Mouse (Mus musculus) E14TG2a.4 (cell line): ENCODE measurements around the gene A330070K13Rik.

Experiments
- H3K27me3 ChIP-seq: 2 replicates; pipeline ENCODE4 v1.6.1; 2014; ENCODE audit warnings: low read length, control low read depth; ENCODE audit not compliant: insufficient read depth
- H3K36me3 ChIP-seq: 2 replicates; pipeline ENCODE4 v1.6.1; 2014; ENCODE audit warnings: low read length, control low read depth; ENCODE audit not compliant: insufficient read depth
- H3K4me1 ChIP-seq: replicated peaks from 2 replicates; pipeline ENCODE4 v1.6.1; 2014; ENCODE audit warnings: low read depth, low read length, control low read depth
- H3K4me3 ChIP-seq: replicated peaks from 2 replicates; pipeline ENCODE4 v1.5.1; 2014; ENCODE audit warnings: mild to moderate bottlenecking, low read length
- H3K9me3 ChIP-seq: 2 replicates; pipeline ENCODE4 v1.6.1; 2014; ENCODE audit warnings: low read length, control low read depth
- CTCF ChIP-seq: conservative IDR thresholded peaks from 2 replicates; pipeline ENCODE4 v1.5.1; 2014; ENCODE audit warnings: low read length
- NANOG ChIP-seq: IDR thresholded peaks from 2 replicates; pipeline ENCODE4 v1.6.1; 2014; ENCODE audit warnings: borderline replicate concordance, low read length, mixed read lengths
- POU5F1 ChIP-seq: IDR thresholded peaks from 2 replicates; pipeline ENCODE4 v1.6.1; 2014; ENCODE audit warnings: low read length, borderline replicate concordance

A330070K13Rik gene

DNA sequence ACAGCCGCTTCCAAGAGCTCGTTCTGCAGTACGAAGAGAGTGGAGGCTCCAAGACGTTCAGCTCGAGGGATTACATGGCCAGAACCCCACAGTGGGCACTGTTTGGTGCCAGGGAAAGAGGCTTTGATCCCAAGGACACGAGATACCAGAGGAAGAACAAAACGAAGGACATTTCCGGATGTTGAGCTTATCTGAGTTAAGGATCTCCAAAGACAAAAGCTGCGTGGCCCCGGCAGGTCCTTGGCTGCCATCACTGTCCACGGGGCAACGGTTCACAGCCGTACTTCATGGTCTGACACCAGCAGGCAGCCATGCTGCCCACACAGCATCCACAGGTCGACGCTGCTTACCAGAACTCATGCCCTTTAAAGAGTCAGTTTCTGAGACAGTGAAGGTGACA is 43.8 kb downstream of the A330070K13Rik start:
- H3K36me3 ChIP-seq = peaks cover 79% of the 10 kb centered on the region
- no peak overlapping the region for H3K4me3 ChIP-seq
- no peak for TF ChIP-seq CTCF
- TF ChIP-seq NANOG = no peak
- H3K9me3 ChIP-seq = peaks cover 10% of the 10 kb centered on the region
- no peaks in the 10 kb centered on the region for H3K27me3 ChIP-seq
- H3K4me1 ChIP-seq = peaks cover 4% of the 10 kb centered on the region

DNA sequence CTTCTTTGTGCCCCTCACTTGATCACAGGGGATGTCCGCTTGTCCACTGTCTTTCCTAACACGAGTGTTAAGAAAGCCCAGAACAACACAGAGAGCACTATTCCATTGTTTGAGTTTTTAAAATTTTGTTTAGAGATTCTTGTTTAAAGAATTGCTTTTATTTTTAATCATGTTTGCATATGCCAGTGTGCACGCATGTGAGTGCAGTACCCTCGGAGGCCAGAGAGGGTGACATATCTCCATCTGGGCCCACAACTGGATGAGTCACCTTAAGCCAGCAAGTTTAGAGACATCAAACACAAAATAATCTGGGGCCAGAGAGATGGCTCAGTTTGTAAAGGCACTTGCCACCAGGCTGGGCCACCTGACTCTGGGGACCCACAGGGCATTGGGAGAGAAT is 49.0 kb downstream of the A330070K13Rik start:
- no peak overlapping the region for H3K4me3 ChIP-seq
- no peaks in the 10 kb centered on the region for H3K9me3 ChIP-seq
- H3K27me3 ChIP-seq = no peaks in the 10 kb centered on the region
- H3K4me1 ChIP-seq = no peaks in the 10 kb centered on the region
- peak; percentile 51 for TF ChIP-seq CTCF
- no peak for TF ChIP-seq NANOG
- H3K36me3 ChIP-seq = peaks cover 67% of the 10 kb centered on the region

GRCm38 (mm10) chr5:130333971-130334370 is 50.5 kb downstream of the A330070K13Rik start:
- Histone ChIP-seq H3K9me3 (no peaks in the 10 kb centered on the region), H3K36me3 (peaks cover 67% of the 10 kb centered on the region), H3K4me1 (no peaks in the 10 kb centered on the region), H3K27me3 (no peaks in the 10 kb centered on the region), H3K4me3 (no peak overlapping the region)
- TF ChIP-seq POU5F1 (no peak), NANOG (no peak), CTCF (no peak)

DNA sequence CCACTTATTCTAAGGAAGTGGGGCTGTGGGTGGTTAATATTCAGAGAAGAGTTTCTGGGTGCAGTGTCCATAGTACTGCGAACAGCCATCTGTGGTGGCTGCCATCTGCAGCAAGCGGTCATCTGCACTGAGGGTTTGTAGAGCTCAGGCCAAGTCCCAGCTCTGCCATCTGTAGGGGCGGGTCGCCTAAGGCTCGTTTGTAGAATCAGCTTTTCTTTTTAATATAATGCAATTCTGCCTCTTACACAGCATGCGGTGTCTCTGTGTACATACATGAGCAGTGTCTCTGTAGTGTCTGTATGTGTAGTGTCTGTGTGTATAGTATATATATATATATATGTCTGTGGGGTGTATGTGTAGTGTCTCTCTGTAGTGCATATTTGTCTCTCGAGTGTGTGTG is 50.9 kb downstream of the A330070K13Rik start:
- H3K36me3 ChIP-seq = peaks cover 67% of the 10 kb centered on the region
- no peak overlapping the region for H3K4me3 ChIP-seq
- TF ChIP-seq POU5F1 (no peak), NANOG (no peak), CTCF (no peak)
- no peaks in the 10 kb centered on the region for H3K27me3 ChIP-seq
- no peaks in the 10 kb centered on the region for H3K4me1 ChIP-seq
- no peaks in the 10 kb centered on the region for H3K9me3 ChIP-seq

DNA sequence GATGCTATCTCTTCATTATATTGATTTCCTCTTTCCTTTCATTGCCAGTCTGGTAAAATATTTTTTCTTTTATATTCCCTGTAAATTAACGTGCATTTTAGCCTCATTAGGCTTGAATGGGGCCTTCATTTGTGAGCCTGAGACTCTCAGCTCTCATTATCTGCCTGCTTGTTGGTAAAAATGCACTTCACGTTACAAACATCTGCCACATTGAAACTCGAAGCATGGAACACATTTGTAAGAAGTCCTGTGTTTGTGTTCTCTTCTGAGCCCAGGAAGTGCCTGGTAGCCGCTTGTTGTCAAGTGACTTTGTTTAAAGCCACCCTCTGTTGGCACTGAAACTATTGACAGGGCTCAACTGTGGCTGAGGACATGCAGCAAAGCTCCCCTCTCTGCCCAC is 53.2 kb downstream of the A330070K13Rik start:
- no peaks in the 10 kb centered on the region for H3K9me3 ChIP-seq
- TF ChIP-seq CTCF (no peak), NANOG (no peak), POU5F1 (no peak)
- H3K27me3 ChIP-seq = no peaks in the 10 kb centered on the region
- peaks cover 59% of the 10 kb centered on the region for H3K36me3 ChIP-seq
- H3K4me1 ChIP-seq = no peaks in the 10 kb centered on the region
- no peak overlapping the region for H3K4me3 ChIP-seq

DNA sequence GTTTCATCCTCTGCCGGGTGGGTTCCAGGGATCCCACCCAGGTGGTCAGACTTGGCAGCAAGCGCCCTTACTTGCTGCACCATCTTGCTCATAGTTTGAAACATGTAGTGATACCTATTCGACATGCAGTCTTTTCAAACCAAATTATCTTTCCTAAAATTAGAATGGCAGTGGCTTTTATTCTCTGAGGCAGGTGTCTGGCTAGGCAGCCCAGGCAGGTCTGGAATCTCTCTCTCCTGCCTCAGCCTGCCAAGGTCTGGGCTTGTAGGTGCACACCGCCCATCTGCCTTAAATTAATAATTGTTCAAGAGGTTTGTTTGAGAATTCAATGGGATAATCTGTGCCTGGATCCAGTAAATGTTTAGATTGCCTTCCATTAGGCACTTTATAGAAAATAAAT is 53.6 kb downstream of the A330070K13Rik start:
- Histone ChIP-seq H3K27me3 (no peaks in the 10 kb centered on the region), H3K9me3 (no peaks in the 10 kb centered on the region), H3K4me1 (no peaks in the 10 kb centered on the region), H3K4me3 (no peak overlapping the region), H3K36me3 (peaks cover 59% of the 10 kb centered on the region)
- no peak for TF ChIP-seq NANOG
- TF ChIP-seq CTCF = no peak
- no peak for TF ChIP-seq POU5F1

GRCm38 (mm10) chr5:130329889-130330288 is 54.5 kb downstream of the A330070K13Rik start:
- H3K36me3 ChIP-seq = peaks cover 59% of the 10 kb centered on the region
- H3K9me3 ChIP-seq = no peaks in the 10 kb centered on the region
- TF ChIP-seq NANOG (no peak), CTCF (no peak), POU5F1 (no peak)
- H3K4me1 ChIP-seq = no peaks in the 10 kb centered on the region
- H3K27me3 ChIP-seq = no peaks in the 10 kb centered on the region
- H3K4me3 ChIP-seq = no peak overlapping the region
